Mouse (Mus musculus): ENCODE measurements around the gene Etl4. TPM values are rescaled to one million over a fixed set of nuclear protein-coding genes. Genes with fewer than 3 reads are reported as not detected.

Etl4 gene
- polyA plus RNA-seq, 1 experiment from 2014 or later, result 2.5 TPM

GRCm38 (mm10) chr2:20231371-20231770, 321.8 kb downstream of the Etl4 start:
- Histone ChIP-seq H3K36me3 (ENCODE audit: control insufficient read depth, insufficient read depth, low read length) (no peaks in the 10 kb centered on the region), H3K4me2 (ENCODE audit: low read length) (no peak overlapping the region), H3K27ac (replicated peaks; ENCODE audit: low read depth, low read length) (no peak overlapping the region), H3K27me3 (ENCODE audit: control insufficient read depth, insufficient read depth, low read length) (no peaks in the 10 kb centered on the region), H3K9me3 (ENCODE audit: control insufficient read depth, low read length) (no peaks in the 10 kb centered on the region), H3K4me3 (replicated peaks; ENCODE audit: low read depth, low read length) (no peak overlapping the region), H3K4me1 (ENCODE audit: control insufficient read depth, insufficient read depth, low read length) (no peaks in the 10 kb centered on the region), H3K9ac (replicated peaks; ENCODE audit: low read length) (no peak overlapping the region)
- 51% methylated on average over 4 of the region's 4 CpGs for WGBS
- ATAC-seq (ENCODE audit: low FRiP score, low TSS enrichment), result no peak
- DNase-seq, result no peak

- no peak; the same call in 1 of the 2 replicates for ATAC-seq (ENCODE audit: low FRiP score, low TSS enrichment)
- 65% methylated on average over 4 of the region's 4 CpGs for WGBS
- no peaks in the 10 kb centered on the region for H3K27me3 ChIP-seq (ENCODE audit: control insufficient read depth, insufficient read depth, low read length)
- no peak overlapping the region for H3K4me2 ChIP-seq (ENCODE audit: low read length)
- no peak overlapping the region for H3K9ac ChIP-seq (replicated peaks; ENCODE audit: low read length)
- no peak overlapping the region for H3K27ac ChIP-seq (replicated peaks; ENCODE audit: low read depth, low read length)
- no peaks in the 10 kb centered on the region for H3K36me3 ChIP-seq (ENCODE audit: control insufficient read depth, insufficient read depth, low read length)
- H3K4me3 ChIP-seq (replicated peaks; ENCODE audit: low read depth, low read length), result no peak overlapping the region
- DNase-seq, result peak; percentile 1
- peaks cover 5% of the 10 kb centered on the region; the same call in 1 of the 2 replicates for H3K4me1 ChIP-seq (ENCODE audit: control insufficient read depth, insufficient read depth, low read length)
- H3K9me3 ChIP-seq (ENCODE audit: control insufficient read depth, low read length), result no peaks in the 10 kb centered on the region
These were observed 338.6 kb downstream of the Etl4 start for GRCm38 (mm10) chr2:20248043-20248664.

DNA sequence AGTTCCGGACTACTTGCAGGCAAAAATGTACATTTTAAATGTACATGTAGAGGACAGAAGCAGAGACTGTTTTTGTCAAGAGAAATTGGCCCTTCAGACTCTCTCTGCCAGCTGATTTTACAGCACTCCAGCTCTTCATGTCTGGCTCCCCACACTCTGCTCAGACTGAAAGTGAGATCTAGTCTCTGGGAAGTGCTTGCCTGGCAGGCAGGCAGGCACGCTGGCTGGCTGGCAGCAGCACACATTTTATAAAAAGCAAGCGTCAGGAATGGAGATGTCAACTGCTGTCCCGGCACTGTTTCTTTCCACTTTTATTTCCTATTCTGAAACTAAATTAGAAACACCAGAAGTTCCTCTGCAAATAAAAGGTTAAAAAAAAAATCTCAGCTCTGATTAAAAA, 339.8 kb downstream of the Etl4 start:
- no peak overlapping the region for H3K9ac ChIP-seq (replicated peaks; ENCODE audit: low read length)
- no peak overlapping the region for H3K4me3 ChIP-seq (replicated peaks; ENCODE audit: low read depth, low read length)
- no peaks in the 10 kb centered on the region for H3K36me3 ChIP-seq (ENCODE audit: control insufficient read depth, insufficient read depth, low read length)
- no peaks in the 10 kb centered on the region for H3K9me3 ChIP-seq (ENCODE audit: control insufficient read depth, low read length)
- ATAC-seq (ENCODE audit: low FRiP score, low TSS enrichment), result no peak
- 62% methylated on average over 4 of the region's 4 CpGs for WGBS
- H3K4me2 ChIP-seq (ENCODE audit: low read length), result no peak overlapping the region
- peaks cover 5% of the 10 kb centered on the region; the same call in 1 of the 2 replicates for H3K4me1 ChIP-seq (ENCODE audit: control insufficient read depth, insufficient read depth, low read length)
- H3K27ac ChIP-seq (replicated peaks; ENCODE audit: low read depth, low read length), result no peak overlapping the region
- DNase-seq, result peak; percentile 17
- H3K27me3 ChIP-seq (ENCODE audit: control insufficient read depth, insufficient read depth, low read length), result no peaks in the 10 kb centered on the region

DNA sequence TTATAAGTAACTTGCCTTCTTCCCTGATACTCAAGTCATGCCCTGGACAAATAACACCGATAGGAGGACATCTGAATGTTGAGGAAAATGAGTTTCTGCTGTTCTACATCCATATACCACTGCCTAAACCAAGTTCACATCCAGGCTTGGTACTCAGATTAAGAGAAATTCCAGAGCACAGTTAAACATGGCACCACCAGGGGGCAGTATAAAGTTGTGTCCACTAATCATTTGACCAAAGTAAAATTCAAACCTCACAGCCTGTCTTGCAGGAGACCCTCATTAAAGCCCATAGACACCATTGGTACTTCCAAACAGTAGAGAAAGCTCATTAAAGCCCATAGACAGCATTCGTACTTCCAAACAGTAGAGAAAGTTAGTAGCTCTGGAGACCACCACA, 366.5 kb downstream of the Etl4 start:
- Histone ChIP-seq H3K4me2 (ENCODE audit: low read length) (no peak overlapping the region), H3K4me3 (replicated peaks; ENCODE audit: low read depth, low read length) (no peak overlapping the region), H3K4me1 (ENCODE audit: control insufficient read depth, insufficient read depth, low read length) (no peaks in the 10 kb centered on the region), H3K27me3 (ENCODE audit: control insufficient read depth, insufficient read depth, low read length) (no peaks in the 10 kb centered on the region), H3K9me3 (ENCODE audit: control insufficient read depth, low read length) (no peaks in the 10 kb centered on the region), H3K27ac (replicated peaks; ENCODE audit: low read depth, low read length) (no peak overlapping the region), H3K9ac (replicated peaks; ENCODE audit: low read length) (no peak overlapping the region), H3K36me3 (ENCODE audit: control insufficient read depth, insufficient read depth, low read length) (no peaks in the 10 kb centered on the region)
- ATAC-seq (ENCODE audit: low FRiP score, low TSS enrichment) (no peak), DNase-seq (peak; percentile 84)
- whole genome bisulfite sequencing, result 48% methylated on average over 2 of the region's 2 CpGs

DNA sequence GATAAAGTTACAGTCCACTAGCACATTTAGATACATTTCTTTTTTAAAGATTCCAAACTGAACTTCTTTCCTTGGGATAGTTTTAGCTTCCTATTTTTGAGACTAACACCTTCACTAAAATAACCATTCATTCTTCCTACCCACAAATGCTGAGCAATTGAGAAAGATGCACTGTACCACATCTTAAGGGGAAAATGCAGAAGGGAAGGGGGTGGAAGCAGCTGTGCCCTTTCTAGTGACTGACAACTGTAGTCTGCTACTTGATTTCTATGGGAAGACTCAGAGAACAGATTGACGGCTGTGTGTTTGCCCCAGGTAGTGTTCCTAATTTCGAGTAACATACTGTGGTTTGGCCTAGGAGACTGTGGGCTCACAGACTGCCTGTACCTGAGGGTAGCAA, 372.3 kb downstream of the Etl4 start:
- no peaks in the 10 kb centered on the region for H3K27me3 ChIP-seq (ENCODE audit: control insufficient read depth, insufficient read depth, low read length)
- H3K27ac ChIP-seq (replicated peaks; ENCODE audit: low read depth, low read length), result no peak overlapping the region
- no peak overlapping the region for H3K4me2 ChIP-seq (ENCODE audit: low read length)
- DNase-seq (no peak), ATAC-seq (ENCODE audit: low FRiP score, low TSS enrichment) (no peak)
- no peaks in the 10 kb centered on the region for H3K4me1 ChIP-seq (ENCODE audit: control insufficient read depth, insufficient read depth, low read length)
- H3K36me3 ChIP-seq (ENCODE audit: control insufficient read depth, insufficient read depth, low read length), result no peaks in the 10 kb centered on the region
- H3K9me3 ChIP-seq (ENCODE audit: control insufficient read depth, low read length), result no peaks in the 10 kb centered on the region
- 76% methylated on average over 2 of the region's 2 CpGs for WGBS
- H3K9ac ChIP-seq (replicated peaks; ENCODE audit: low read length), result no peak overlapping the region
- H3K4me3 ChIP-seq (replicated peaks; ENCODE audit: low read depth, low read length), result no peak overlapping the region

DNA sequence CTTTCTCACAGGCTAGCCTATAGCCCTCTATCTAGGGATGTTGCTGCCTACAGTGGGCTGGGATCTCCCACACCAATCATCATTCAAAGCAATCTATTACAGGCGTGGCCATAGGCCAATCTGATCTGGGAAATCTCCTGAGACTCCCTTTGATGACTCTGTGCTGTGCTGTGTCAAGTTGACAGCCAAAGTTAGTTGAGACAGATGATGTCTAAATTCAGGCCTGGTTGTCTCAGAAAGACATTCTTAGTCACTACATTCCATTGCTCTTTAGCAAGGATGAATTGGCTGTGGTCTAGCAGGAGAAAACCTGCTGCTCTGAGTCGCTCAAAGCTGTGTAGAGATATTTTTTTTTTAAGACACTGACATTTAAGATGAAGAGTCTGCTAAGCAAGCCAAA, 374.8 kb downstream of the Etl4 start:
- no peaks in the 10 kb centered on the region for H3K9me3 ChIP-seq (ENCODE audit: control insufficient read depth, low read length)
- DNase-seq (no peak), ATAC-seq (ENCODE audit: low FRiP score, low TSS enrichment) (no peak)
- H3K9ac ChIP-seq (replicated peaks; ENCODE audit: low read length), result no peak overlapping the region
- H3K36me3 ChIP-seq (ENCODE audit: control insufficient read depth, insufficient read depth, low read length), result no peaks in the 10 kb centered on the region
- 68% methylated on average over 2 of the region's 2 CpGs for WGBS
- no peak overlapping the region for H3K27ac ChIP-seq (replicated peaks; ENCODE audit: low read depth, low read length)
- H3K4me2 ChIP-seq (ENCODE audit: low read length), result no peak overlapping the region
- H3K4me3 ChIP-seq (replicated peaks; ENCODE audit: low read depth, low read length), result no peak overlapping the region
- H3K4me1 ChIP-seq (ENCODE audit: control insufficient read depth, insufficient read depth, low read length), result no peaks in the 10 kb centered on the region
- no peaks in the 10 kb centered on the region for H3K27me3 ChIP-seq (ENCODE audit: control insufficient read depth, insufficient read depth, low read length)

GRCm38 (mm10) chr2:20290982-20291740, 381.6 kb downstream of the Etl4 start:
- WGBS, result 58% methylated on average over 4 of the region's 4 CpGs
- no peak overlapping the region for H3K4me3 ChIP-seq (replicated peaks; ENCODE audit: low read depth, low read length)
- H3K9me3 ChIP-seq (ENCODE audit: control insufficient read depth, low read length), result no peaks in the 10 kb centered on the region
- no peaks in the 10 kb centered on the region for H3K36me3 ChIP-seq (ENCODE audit: control insufficient read depth, insufficient read depth, low read length)
- H3K9ac ChIP-seq (replicated peaks; ENCODE audit: low read length), result no peak overlapping the region
- no peak overlapping the region for H3K4me2 ChIP-seq (ENCODE audit: low read length)
- no peak for DNase-seq
- H3K27me3 ChIP-seq (ENCODE audit: control insufficient read depth, insufficient read depth, low read length), result no peaks in the 10 kb centered on the region
- no peaks in the 10 kb centered on the region for H3K4me1 ChIP-seq (ENCODE audit: control insufficient read depth, insufficient read depth, low read length)
- ATAC-seq (ENCODE audit: low FRiP score, low TSS enrichment), result no peak
- H3K27ac ChIP-seq (replicated peaks; ENCODE audit: low read depth, low read length), result no peak overlapping the region

- Histone ChIP-seq H3K4me2 (ENCODE audit: low read length) (no peak overlapping the region), H3K4me3 (replicated peaks; ENCODE audit: low read depth, low read length) (no peak overlapping the region), H3K36me3 (ENCODE audit: control insufficient read depth, insufficient read depth, low read length) (no peaks in the 10 kb centered on the region), H3K27ac (replicated peaks; ENCODE audit: low read depth, low read length) (no peak overlapping the region), H3K9ac (replicated peaks; ENCODE audit: low read length) (no peak overlapping the region), H3K27me3 (ENCODE audit: control insufficient read depth, insufficient read depth, low read length) (no peaks in the 10 kb centered on the region), H3K4me1 (ENCODE audit: control insufficient read depth, insufficient read depth, low read length) (no peaks in the 10 kb centered on the region), H3K9me3 (ENCODE audit: control insufficient read depth, low read length) (no peaks in the 10 kb centered on the region)
- no peak for ATAC-seq (ENCODE audit: low FRiP score, low TSS enrichment)
- DNase-seq, result no peak
- 34% methylated on average over 2 of the region's 2 CpGs for WGBS
These were observed 382.1 kb downstream of the Etl4 start for GRCm38 (mm10) chr2:20291741-20292110.

- Histone ChIP-seq H3K36me3 (ENCODE audit: control insufficient read depth, insufficient read depth, low read length) (no peaks in the 10 kb centered on the region), H3K4me3 (replicated peaks; ENCODE audit: low read depth, low read length) (no peak overlapping the region), H3K27ac (replicated peaks; ENCODE audit: low read depth, low read length) (no peak overlapping the region), H3K27me3 (ENCODE audit: control insufficient read depth, insufficient read depth, low read length) (no peaks in the 10 kb centered on the region), H3K4me1 (ENCODE audit: control insufficient read depth, insufficient read depth, low read length) (no peaks in the 10 kb centered on the region), H3K9ac (replicated peaks; ENCODE audit: low read length) (no peak overlapping the region), H3K4me2 (ENCODE audit: low read length) (no peak overlapping the region), H3K9me3 (ENCODE audit: control insufficient read depth, low read length) (no peaks in the 10 kb centered on the region)
- ATAC-seq (ENCODE audit: low FRiP score, low TSS enrichment) (no peak), DNase-seq (no peak)
- 88% methylated on average over 8 of the region's 8 CpGs for whole genome bisulfite sequencing
These were observed 383.8 kb downstream of the Etl4 start for GRCm38 (mm10) chr2:20293336-20293735.

All from midbrain, embryonic 14.5 days (tissue).